Mouse (Mus musculus) heart, embryonic 13.5 days (tissue): ENCODE measurements around the gene Slc39a7. TPM values are rescaled to one million over a fixed set of nuclear protein-coding genes. Genes with fewer than 3 reads are reported as not detected.
A peak's percentile ranks its signal among the peaks of the same experiment; 100 is the strongest.

Experiments
- ATAC-seq: fragments of 200-750 bp; cut with Nextera tagmentation; 2 replicates; pipeline ENCODE4 v1.8.0; 2017; ENCODE audit warnings: moderate TSS enrichment; ENCODE audit not compliant: insufficient number of reproducible peaks, low FRiP score, low TSS enrichment; ENCODE audit errors: extremely low read depth
- H3K27ac ChIP-seq: fragments of 300-500 bp; sonication (generic); replicated peaks from 2 replicates; pipeline ENCODE4 v1.5.1; 2015; ENCODE audit warnings: moderate library complexity, mild to moderate bottlenecking, inconsistent platforms
- H3K27me3 ChIP-seq: fragments of 300-500 bp; sonication (generic); replicated peaks from 2 replicates; pipeline ENCODE4 v1.6.1; 2015; ENCODE audit warnings: mild to moderate bottlenecking, inconsistent platforms
- H3K36me3 ChIP-seq: fragments of 300-500 bp; sonication (generic); 2 replicates; pipeline ENCODE4 v1.6.1; 2015; ENCODE audit warnings: mild to moderate bottlenecking, inconsistent platforms
- H3K4me1 ChIP-seq: fragments of 300-500 bp; sonication (generic); 2 replicates; pipeline ENCODE4 v1.6.1; 2015; ENCODE audit warnings: inconsistent platforms
- H3K4me2 ChIP-seq: fragments of 300-500 bp; sonication (generic); 2 replicates; pipeline ENCODE4 v1.6.1; 2015; ENCODE audit warnings: inconsistent platforms, mild to moderate bottlenecking, moderate library complexity
- H3K4me3 ChIP-seq: fragments of 300-500 bp; sonication (generic); 2 replicates; pipeline ENCODE4 v1.5.1; 2015; ENCODE audit warnings: moderate library complexity, mild to moderate bottlenecking, inconsistent platforms
- H3K9ac ChIP-seq: fragments of 300-500 bp; sonication (generic); 2 replicates; pipeline ENCODE4 v1.6.1; 2015; ENCODE audit warnings: inconsistent platforms, mild to moderate bottlenecking, moderate library complexity
- H3K9me3 ChIP-seq: fragments of 300-500 bp; sonication (generic); 2 replicates; pipeline ENCODE4 v1.6.1; 2016; ENCODE audit warnings: inconsistent platforms
- WGBS: fragments of 180-500 bp; shearing (Covaris S2); methylation state at CpG from one replicate; pipeline ENCODE4 v1.1.7; 2015; ENCODE audit warnings: mixed read lengths; 5-methylcytosine and 5-hydroxymethylcytosine counted together
- polyA plus RNA-seq: library from polyadenylated mRNA; unstranded; fragments of >200 nt; fragmentation: Nextera tagmentation; extraction: Ambion mirVana; gene quantifications from 2 replicates; pipeline ENCODE4 v1.2.1, GENCODE M21; 2015

Slc39a7 gene
- polyA plus RNA-seq, 1 experiment from 2014 or later: 130 TPM

- ATAC-seq: no peak
- Histone ChIP-seq H3K4me3 (peak overlapping the region; percentile 77), H3K27me3 (no peaks in the 10 kb centered on the region), H3K4me2 (peak overlapping the region; percentile 94), H3K27ac (0 out of 2 replicates have a peak overlapping the region, but pooled peaks have one; percentile 1), H3K9me3 (no peaks in the 10 kb centered on the region), H3K4me1 (peaks cover 71% of the 10 kb centered on the region), H3K36me3 (peaks cover 39% of the 10 kb centered on the region), H3K9ac (peak overlapping the region; percentile 92)
- 77% methylated on average over 21 of the region's 21 CpGs for WGBS
Measured at GRCm38 (mm10) chr17:34029890-34030595, 1.4 kb downstream of the Slc39a7 start.

DNA sequence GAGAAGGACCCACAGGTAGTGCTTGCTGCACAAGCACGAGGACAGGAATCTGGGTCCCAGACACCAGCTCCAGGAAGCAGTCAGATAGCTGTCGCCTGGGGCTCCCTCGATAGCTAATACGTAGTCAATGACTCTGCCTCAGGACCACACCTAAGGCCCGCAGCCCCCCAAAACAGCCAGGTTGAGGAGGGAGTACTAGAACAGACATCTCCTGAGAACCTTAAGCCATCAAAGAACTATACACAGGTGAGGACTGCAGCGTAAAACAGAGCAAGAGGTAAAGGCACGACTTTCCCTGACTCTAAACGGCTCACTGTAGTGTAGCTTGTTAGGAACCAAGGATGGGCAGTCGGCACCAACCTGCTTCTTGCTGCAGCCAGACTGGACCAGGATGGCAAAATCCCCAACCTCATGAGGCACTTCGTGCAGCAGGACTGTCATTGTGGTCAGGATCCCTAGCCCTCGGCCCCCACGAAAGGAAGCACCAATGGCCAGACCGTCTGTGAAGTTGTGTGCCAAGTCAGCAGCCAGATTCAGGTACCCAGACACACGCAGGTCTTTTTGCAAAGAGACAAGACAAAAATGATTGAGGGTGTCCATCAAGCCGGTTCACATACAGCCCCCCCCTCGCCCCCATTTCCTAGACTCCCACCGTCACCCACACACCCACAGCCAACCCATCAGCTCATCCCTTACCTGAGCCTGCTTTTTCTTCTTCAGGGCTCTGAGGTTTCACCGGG is 2.2 kb downstream of the Slc39a7 start:
- H3K27me3 ChIP-seq: no peaks in the 10 kb centered on the region
- H3K4me2 ChIP-seq: peak overlapping the region; percentile 94
- H3K9me3 ChIP-seq: no peaks in the 10 kb centered on the region
- no peak overlapping the region for H3K27ac ChIP-seq
- peaks cover 34% of the 10 kb centered on the region for H3K36me3 ChIP-seq
- peak overlapping the region; percentile 77 for H3K4me3 ChIP-seq
- peaks cover 71% of the 10 kb centered on the region for H3K4me1 ChIP-seq
- peak overlapping the region; percentile 92 for H3K9ac ChIP-seq
- WGBS: 87% methylated on average over 18 of the region's 18 CpGs
- ATAC-seq: no peak

- H3K27me3 ChIP-seq: no peaks in the 10 kb centered on the region
- H3K4me2 ChIP-seq: peak overlapping the region; percentile 98
- peaks cover 27% of the 10 kb centered on the region for H3K36me3 ChIP-seq
- 71% methylated on average over 17 of the region's 17 CpGs for WGBS
- H3K4me3 ChIP-seq: peak overlapping the region; percentile 87
- peaks cover 71% of the 10 kb centered on the region for H3K4me1 ChIP-seq
- no peak for ATAC-seq
- no peaks in the 10 kb centered on the region for H3K9me3 ChIP-seq
- H3K9ac ChIP-seq: peak overlapping the region; percentile 58; the same call in 1 of the 2 replicates
- H3K27ac ChIP-seq: peak overlapping the region; percentile 79; the same call in 1 of the 2 replicates
Measured at GRCm38 (mm10) chr17:34028501-34029149, 2.9 kb downstream of the Slc39a7 start.

DNA sequence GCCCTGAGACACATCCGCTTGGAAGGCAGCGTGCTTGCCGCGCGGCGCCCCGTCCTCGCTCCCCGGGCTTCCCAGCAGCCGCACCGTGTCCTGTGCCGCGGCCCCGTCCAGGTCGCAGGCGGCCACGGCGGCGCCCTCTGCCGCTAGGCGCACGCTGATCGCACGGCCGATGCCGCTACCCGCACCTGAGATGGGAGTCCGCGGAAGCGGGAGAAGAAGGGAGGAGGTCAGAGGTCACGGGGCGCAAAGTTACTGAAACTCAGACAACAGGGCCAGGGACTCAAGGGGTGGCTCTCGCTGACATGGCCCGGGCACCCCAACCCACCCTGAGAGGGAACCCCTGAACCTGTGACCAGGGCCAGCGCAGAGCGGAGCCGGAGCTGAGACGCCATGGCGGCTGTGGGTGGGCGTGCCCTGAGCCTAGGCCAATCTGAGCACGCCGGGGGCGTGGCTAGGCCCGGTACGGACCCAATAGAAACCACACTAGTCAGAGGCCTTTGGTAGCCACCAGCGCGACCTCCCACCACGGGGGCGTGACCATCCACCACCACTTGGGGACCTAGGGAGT is 3.7 kb downstream of the Slc39a7 start, which contains the start of gene H2-Ke6:
TSS of gene H2-Ke6 (minus strand) at position 405 of the 568 bp plus-strand sequence.
- Histone ChIP-seq H3K27me3 (no peaks in the 10 kb centered on the region), H3K4me1 (peaks cover 64% of the 10 kb centered on the region), H3K4me2 (peak within 1 kb of the TSS; percentile 98), H3K9me3 (no peaks in the 10 kb centered on the region), H3K27ac (peak within 1 kb of the TSS; percentile 79), H3K36me3 (peaks cover 30% of the 10 kb centered on the region), H3K4me3 (peak within 1 kb of the TSS; percentile 87), H3K9ac (peak within 1 kb of the TSS; percentile 88)
- ATAC-seq: peak; percentile 63
- under 1% methylated on average over 49 of the region's 49 CpGs for WGBS

DNA sequence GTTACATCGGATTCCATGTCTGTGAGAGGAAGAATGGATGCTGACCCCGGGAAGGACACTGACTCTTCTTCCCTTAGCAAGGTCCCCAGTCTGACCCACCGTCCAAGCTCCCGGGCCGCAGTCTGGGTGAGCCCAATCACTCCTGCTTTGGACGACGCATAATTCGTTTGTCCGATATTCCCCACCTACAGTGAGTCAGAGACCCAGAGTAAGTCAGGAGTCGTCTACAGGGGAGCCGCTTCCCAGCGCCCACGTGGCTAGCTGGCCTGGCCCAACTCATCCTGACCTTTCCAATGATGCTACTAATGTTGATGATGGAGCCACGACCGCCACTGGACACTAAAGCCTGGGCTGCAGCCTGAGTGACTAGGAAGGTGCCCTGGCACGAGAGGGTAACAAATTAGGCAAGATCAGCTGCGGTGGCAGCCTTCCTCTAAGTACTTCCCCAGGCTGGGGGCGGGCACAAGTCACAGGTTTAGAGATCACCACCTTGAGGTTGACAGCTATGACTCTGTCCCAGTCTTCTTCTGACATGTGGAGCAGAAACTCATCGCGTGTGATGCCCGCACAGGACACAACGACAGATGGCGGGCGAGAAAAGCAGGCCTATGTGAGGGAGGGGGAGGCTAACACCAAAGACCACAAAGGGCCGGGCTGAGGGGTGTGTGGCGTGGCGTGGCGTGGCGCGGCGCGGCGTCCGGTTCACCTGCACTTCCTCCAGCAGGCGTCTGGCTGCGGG is 4.4 kb downstream of the Slc39a7 start:
- peak overlapping the region; percentile 87 for H3K4me3 ChIP-seq
- H3K36me3 ChIP-seq: peaks cover 36% of the 10 kb centered on the region
- H3K4me1 ChIP-seq: peaks cover 61% of the 10 kb centered on the region
- 10% methylated on average over 36 of the region's 36 CpGs for WGBS
- H3K9ac ChIP-seq: peak overlapping the region; percentile 88
- peak overlapping the region; percentile 98 for H3K4me2 ChIP-seq
- no peak for ATAC-seq
- no peaks in the 10 kb centered on the region for H3K27me3 ChIP-seq
- peak overlapping the region; percentile 79 for H3K27ac ChIP-seq
- no peaks in the 10 kb centered on the region for H3K9me3 ChIP-seq

GRCm38 (mm10) chr17:34026221-34026620 is 5.3 kb downstream of the Slc39a7 start:
- Histone ChIP-seq H3K4me1 (peaks cover 61% of the 10 kb centered on the region), H3K9ac (peak overlapping the region; percentile 88; the same call in 1 of the 2 replicates)

DNA sequence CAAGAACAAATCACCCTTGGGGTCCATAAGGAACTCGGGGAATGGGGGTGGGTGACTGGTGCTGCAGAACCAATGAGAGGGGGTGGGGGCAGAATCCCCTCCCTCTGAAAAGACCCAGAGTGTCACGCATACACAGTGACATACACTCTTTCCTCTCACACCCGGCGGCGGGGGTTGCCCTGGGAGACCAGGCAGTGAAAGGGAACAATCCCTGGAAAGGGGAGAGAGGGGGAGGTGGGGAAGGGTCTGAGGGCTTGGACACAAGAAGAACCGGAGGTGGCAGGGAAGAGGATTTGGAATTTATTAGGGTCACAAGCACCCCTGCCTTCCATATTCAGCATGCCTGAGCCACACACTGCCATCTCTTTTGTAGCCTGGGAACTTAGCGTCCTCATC is 5.7 kb downstream of the Slc39a7 start:
- Histone ChIP-seq H3K27ac (no peak overlapping the region), H3K4me3 (peak overlapping the region; percentile 87), H3K4me2 (peak overlapping the region; percentile 98), H3K9me3 (no peaks in the 10 kb centered on the region), H3K36me3 (peaks cover 50% of the 10 kb centered on the region), H3K4me1 (peaks cover 60% of the 10 kb centered on the region), H3K9ac (peak overlapping the region; percentile 97), H3K27me3 (no peaks in the 10 kb centered on the region)
- WGBS: 16% methylated on average over 7 of the region's 7 CpGs
- no peak for ATAC-seq

More at GRCm38 (mm10) chr17:34026221-34026620, 5.3 kb downstream of the Slc39a7 start:
- Histone ChIP-seq H3K27me3 (no peaks in the 10 kb centered on the region), H3K27ac (no peak overlapping the region), H3K9me3 (no peaks in the 10 kb centered on the region), H3K4me3 (peak overlapping the region; percentile 87), H3K4me2 (peak overlapping the region; percentile 98), H3K36me3 (peaks cover 45% of the 10 kb centered on the region)
- 46% methylated on average over 2 of the region's 2 CpGs for WGBS
- no peak for ATAC-seq

DNA sequence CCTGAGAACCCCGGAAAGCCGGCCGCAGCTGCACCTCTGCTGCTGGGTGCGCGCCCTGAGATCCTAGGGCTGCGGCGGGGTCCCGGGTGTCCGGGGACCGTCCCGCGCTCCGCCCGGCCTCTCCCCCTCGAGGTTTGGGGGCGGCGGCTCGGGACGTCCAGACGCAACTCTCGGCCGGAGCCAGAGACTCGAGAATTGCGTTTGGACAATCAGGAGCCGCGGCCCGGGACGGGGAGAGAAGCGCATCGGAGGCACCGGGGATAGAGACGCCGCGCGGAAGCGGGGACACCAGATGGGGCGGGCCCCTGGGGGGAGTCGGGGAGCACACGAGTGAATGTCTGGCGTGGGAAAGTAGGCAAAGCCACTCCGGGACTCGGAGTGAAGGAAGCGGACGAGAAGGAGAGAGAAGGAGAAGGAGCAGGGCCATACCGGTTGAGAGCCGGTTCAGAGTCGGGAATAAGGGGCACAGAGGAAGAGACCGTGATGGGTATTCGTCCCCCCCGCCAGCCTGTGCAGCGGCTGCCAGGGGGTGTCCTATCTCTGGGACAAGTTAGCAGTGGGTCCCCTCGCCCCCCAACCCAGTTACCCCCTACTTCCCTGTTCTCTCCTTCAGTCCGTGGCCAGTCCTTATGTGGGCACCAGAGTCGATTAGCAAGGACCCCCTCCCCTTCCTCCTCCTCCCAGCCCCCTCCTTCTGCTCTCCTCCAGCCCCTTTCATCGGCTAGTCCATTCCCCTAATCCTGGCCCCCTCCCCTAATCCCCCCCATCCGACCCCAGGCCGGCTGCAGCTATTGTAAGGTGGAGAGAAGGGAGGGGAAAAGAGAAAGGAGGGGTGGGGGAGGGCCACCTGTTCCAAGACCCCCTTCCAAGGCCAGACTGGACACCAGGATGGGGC is 6.4 kb downstream of the Slc39a7 start:
- H3K4me1 ChIP-seq: peaks cover 53% of the 10 kb centered on the region
- 0 out of 2 replicates have a peak, but pooled peaks have one; percentile 0 for ATAC-seq
- H3K27me3 ChIP-seq: no peaks in the 10 kb centered on the region
- H3K36me3 ChIP-seq: peaks cover 54% of the 10 kb centered on the region
- H3K9ac ChIP-seq: peak overlapping the region; percentile 97
- H3K9me3 ChIP-seq: peaks cover 2% of the 10 kb centered on the region
- H3K4me2 ChIP-seq: peak overlapping the region; percentile 98
- under 1% methylated on average over 57 of the region's 57 CpGs for WGBS
- peak overlapping the region; percentile 88 for H3K27ac ChIP-seq
- H3K4me3 ChIP-seq: peak overlapping the region; percentile 87

DNA sequence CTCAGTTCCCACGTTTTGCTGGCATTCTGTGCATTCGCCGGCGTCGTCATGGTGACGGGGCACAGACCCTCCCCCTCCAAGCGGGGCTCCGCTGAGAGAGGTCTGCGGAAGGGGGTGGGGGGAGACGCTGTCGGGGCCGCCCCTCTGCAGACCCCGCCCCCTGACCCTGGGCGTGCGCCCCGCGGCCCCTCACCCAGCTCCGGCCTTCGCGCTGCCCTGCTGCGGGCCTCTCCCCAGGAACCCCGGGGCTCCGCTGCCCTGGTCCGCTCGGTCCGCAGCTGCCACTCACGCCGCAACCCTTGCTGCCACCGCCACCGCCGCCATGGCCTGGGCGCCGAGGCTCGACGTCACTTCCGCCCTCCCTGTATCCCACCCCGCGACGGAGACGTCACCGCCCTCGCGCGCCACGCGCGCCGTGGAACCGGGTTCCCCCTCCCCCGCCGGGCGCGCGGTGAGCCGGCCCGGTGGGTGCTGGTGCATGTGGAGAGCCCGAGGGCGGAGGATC is 7.1 kb downstream of the Slc39a7 start, which contains the start of gene Ring1:
TSS of gene Ring1 (minus strand) at position 364 of the 505 bp plus-strand sequence.
- H3K4me1 ChIP-seq: peaks cover 46% of the 10 kb centered on the region
- peaks cover 49% of the 10 kb centered on the region for H3K36me3 ChIP-seq
- H3K27ac ChIP-seq: peak within 1 kb of the TSS; percentile 88
- H3K4me3 ChIP-seq: peak within 1 kb of the TSS; percentile 87
- ATAC-seq: peak; percentile 42; the same call in 1 of the 2 replicates
- peak within 1 kb of the TSS; percentile 97 for H3K9ac ChIP-seq
- peaks cover 10% of the 10 kb centered on the region for H3K9me3 ChIP-seq
- 0% methylated on average over 49 of the region's 58 CpGs for WGBS
- H3K4me2 ChIP-seq: peak within 1 kb of the TSS; percentile 98
- H3K27me3 ChIP-seq: no peaks in the 10 kb centered on the region
